Mouse (Mus musculus) splenic B cell, adult 2 months (primary cell): Measurements from ENCODE around the gene Prl7a2.

Experiments used
- DNase-seq: peaks from one replicate; pipeline ENCODE4 v3.0.0-alpha.2; 2011; ENCODE audit warnings: low read depth, low spot score
- H3K27me3 ChIP-seq: 2 replicates; pipeline ENCODE4 v1.6.1; 2012; ENCODE audit warnings: mild to moderate bottlenecking, low read length, moderate library complexity, mixed read lengths; ENCODE audit not compliant: control insufficient read depth, poor library complexity, insufficient read depth, severe bottlenecking
- H3K36me3 ChIP-seq: 2 replicates; pipeline ENCODE4 v1.6.1; 2012; ENCODE audit warnings: mild to moderate bottlenecking, low read length, moderate library complexity, mixed read lengths; ENCODE audit not compliant: control insufficient read depth, poor library complexity, insufficient read depth, severe bottlenecking

The Prl7a2 gene

GRCm38 (mm10) chr13:27667936-27668335 lies at the start of gene Prl7a2:
Gene Prl7a2 (minus strand): TSS chr13:27668036.
- no peaks in the 10 kb centered on the region for H3K27me3 ChIP-seq
- no peaks in the 10 kb centered on the region for H3K36me3 ChIP-seq
- no peak for DNase-seq

GRCm38 (mm10) chr13:27716636-27717035 lies 48.8 kb upstream of the Prl7a2 start, which contains the start of gene Prl7d1:
Gene Prl7d1 (minus strand): TSS chr13:27716736.
- Histone ChIP-seq H3K36me3 (no peaks in the 10 kb centered on the region), H3K27me3 (no peaks in the 10 kb centered on the region)
- DNase-seq: no peak

GRCm38 (mm10) chr13:27706521-27706920 lies 38.7 kb upstream of the Prl7a2 start:
- DNase-seq: no peak
- no peaks in the 10 kb centered on the region for H3K36me3 ChIP-seq

GRCm38 (mm10) chr13:27660747-27661146 lies 7.1 kb downstream of the Prl7a2 start:
- no peaks in the 10 kb centered on the region for H3K27me3 ChIP-seq
- DNase-seq: no peak
- no peaks in the 10 kb centered on the region for H3K36me3 ChIP-seq

More at GRCm38 (mm10) chr13:27706521-27706920, 38.7 kb upstream of the Prl7a2 start:
- H3K27me3 ChIP-seq: no peaks in the 10 kb centered on the region

GRCm38 (mm10) chr13:27642393-27642792 lies 25.4 kb downstream of the Prl7a2 start, which contains the start of gene Prl7a1:
Gene Prl7a1 (minus strand): TSS chr13:27642493.
- DNase-seq: no peak
- Histone ChIP-seq H3K36me3 (no peaks in the 10 kb centered on the region), H3K27me3 (no peaks in the 10 kb centered on the region)

GRCm38 (mm10) chr13:27610482-27610881 lies 57.4 kb downstream of the Prl7a2 start, which contains the start of gene Prl7b1:
Gene Prl7b1 (minus strand): TSS chr13:27610582.
- no peaks in the 10 kb centered on the region for H3K27me3 ChIP-seq
- DNase-seq: no peak
- no peaks in the 10 kb centered on the region for H3K36me3 ChIP-seq
